In genomic region chr11:49824896-49825295, GRCm38 (mm10) we compare ENCODE assay signal across 9 mouse cellular contexts. TPM values are rescaled to one million over a fixed set of nuclear protein-coding genes. Genes with fewer than 3 reads are reported as not detected.
DNase-seq lines count a peak whose midpoint lies in the region; ATAC-seq and TF ChIP-seq lines count a peak whose summit lies in the region.
"Had no signal": no experiment of that assay in that cellular context is flagged by ENCODE, and none has a peak within 500 bp of the region (broad histone marks: within the 10 kb centered on the region; RNA-seq: fewer than 3 reads in every experiment).

No protein-coding gene starts in this region.

- no peaks in the 10 kb centered on the region for H3K36me3 ChIP-seq in kidney, adult 2 months (ENCODE audit: control insufficient read depth, insufficient read depth, low read length)
- peaks cover 11% of the 10 kb centered on the region; the same call in 1 of the 2 replicates for H3K36me3 ChIP-seq in kidney, embryonic 14.5 days (ENCODE audit: control insufficient read depth, insufficient read depth, low read length)
- H3K36me3 ChIP-seq in heart, adult 2 months (ENCODE audit: control insufficient read depth, insufficient read depth, low read length): no peaks in the 10 kb centered on the region
- no peaks in the 10 kb centered on the region for H3K36me3 ChIP-seq in liver, embryonic 14.5 days (replicated peaks; ENCODE audit: control insufficient read depth, insufficient read depth, low read depth)

- no peak overlapping the region for H3K9ac ChIP-seq in kidney, embryonic 14.5 days (ENCODE audit: low read depth, low read length)
- no peak overlapping the region for H3K9ac ChIP-seq in heart, adult 2 months (ENCODE audit: low read depth, low read length)
- no peak overlapping the region for H3K9ac ChIP-seq in liver, embryonic 14.5 days (replicated peaks)
- H3K9ac ChIP-seq: limb, embryonic 15.5 days had no signal

- H3K27ac ChIP-seq in kidney, adult 2 months (ENCODE audit: insufficient read depth, low read depth, low read length): no peak overlapping the region
- H3K27ac ChIP-seq in kidney, embryonic 14.5 days (ENCODE audit: low read depth, low read length): no peak overlapping the region
- H3K27ac ChIP-seq in heart, adult 2 months: no peak overlapping the region
- H3K27ac ChIP-seq in liver, embryonic 14.5 days: no peak overlapping the region
- H3K27ac ChIP-seq: limb, embryonic 15.5 days had no signal

- ATAC-seq in kidney, embryonic 14.5 days (ENCODE audit: low FRiP score, low TSS enrichment): no peak
- ATAC-seq in liver, embryonic 14.5 days (ENCODE audit: insufficient read depth): no peak

- no peaks in the 10 kb centered on the region for H3K9me3 ChIP-seq in kidney, embryonic 14.5 days (ENCODE audit: control insufficient read depth, low read length)
- no peaks in the 10 kb centered on the region for H3K9me3 ChIP-seq in liver, embryonic 14.5 days (ENCODE audit: control insufficient read depth, low read length)
- H3K9me3 ChIP-seq: limb, embryonic 15.5 days had no signal

- H3K27me3 ChIP-seq in kidney, adult 2 months (replicated peaks; ENCODE audit: control insufficient read depth, insufficient read depth, low read length): no peaks in the 10 kb centered on the region
- no peaks in the 10 kb centered on the region for H3K27me3 ChIP-seq in kidney, embryonic 14.5 days (ENCODE audit: control insufficient read depth, insufficient read depth, low read length)
- H3K27me3 ChIP-seq in heart, adult 2 months (ENCODE audit: control insufficient read depth, insufficient read depth, low read length): no peaks in the 10 kb centered on the region
- H3K27me3 ChIP-seq in liver, embryonic 14.5 days (ENCODE audit: control insufficient read depth, insufficient read depth, low read length): no peaks in the 10 kb centered on the region
- H3K27me3 ChIP-seq: limb, embryonic 15.5 days had no signal

- intact Hi-C loops in heart, adult 2 months (cut with DNase I): loop anchor here (5.0 kb wide), 2 partner anchors 42 to 98 kb away; no protein-coding TSS in a partner anchor

- TF ChIP-seq EP300 in heart, adult 2 months (IDR thresholded peaks at IDR 0.05; ENCODE audit: insufficient read depth, low read depth, low read length): no peak
- no peak for TF ChIP-seq EP300 in liver, embryonic 14.5 days (IDR thresholded peaks at IDR 0.05; ENCODE audit: low read depth)

- peak; percentile 97 for TF ChIP-seq CTCF in kidney, adult 2 months (conservative IDR thresholded peaks at IDR 0.05; ENCODE audit: insufficient read depth, insufficient read length, low read depth, low read length)
- TF ChIP-seq CTCF in heart, adult 2 months (IDR thresholded peaks at IDR 0.05): no peak; the same call in none of the 2 replicates
- TF ChIP-seq CTCF in liver, embryonic 14.5 days (IDR thresholded peaks at IDR 0.05; ENCODE audit: low read depth): peak; percentile 99

- H3K4me3 ChIP-seq in kidney, adult 2 months (ENCODE audit: insufficient read depth, low read depth, low read length): no peak overlapping the region
- no peak overlapping the region for H3K4me3 ChIP-seq in kidney, embryonic 14.5 days (ENCODE audit: low read length)
- no peak overlapping the region for H3K4me3 ChIP-seq in heart, adult 2 months
- H3K4me3 ChIP-seq in liver, embryonic 14.5 days (ENCODE audit: insufficient read depth in 1 of 2, low read depth in 2 of 2, low read length in 2 of 2): no peak overlapping the region
- H3K4me3 ChIP-seq: limb, embryonic 15.5 days had no signal

- DNase-seq in kidney, adult 2 months: peak; percentile 63
- DNase-seq in MN1 (ENCODE audit: low spot score): peak; percentile 57
- DNase-seq in cerebellum, postnatal 14 days: peak; percentile 48 to 73
- peak; percentile 58 to 87 for DNase-seq in heart, adult 2 months
- DNase-seq in liver, embryonic 14.5 days (ENCODE audit: low read depth in 3 of 3, low spot score in 3 of 3): no peak
- DNase-seq in right cerebral cortex, postnatal 14 days: peak; percentile 37
- DNase-seq in urinary bladder, postnatal 14 days (ENCODE audit: low spot score): peak; percentile 70

- no peaks in the 10 kb centered on the region for H3K79me2 ChIP-seq in heart, adult 2 months (replicated peaks; ENCODE audit: control insufficient read depth, insufficient read depth, low read length)

- WGBS in kidney, adult 2 months: 46% methylated on average over 2 of the region's 2 CpGs
- WGBS in kidney, embryonic 14.5 days: 54% methylated on average over 2 of the region's 2 CpGs
- 44% methylated on average over 2 of the region's 2 CpGs for WGBS in heart, adult 2 months
- 20% methylated on average over 2 of the region's 2 CpGs for WGBS in liver, embryonic 14.5 days (ENCODE audit: insufficient replicate concordance)

- TF ChIP-seq POLR2A in kidney, adult 2 months (IDR thresholded peaks at IDR 0.05; ENCODE audit: low read depth, low read length): no peak
- TF ChIP-seq POLR2A in heart, adult 2 months (IDR thresholded peaks at IDR 0.05; ENCODE audit: insufficient read depth, low read depth, low read length): no peak

- H3K4me1 ChIP-seq in kidney, adult 2 months (ENCODE audit: control insufficient read depth, insufficient read depth, low read length): no peaks in the 10 kb centered on the region
- H3K4me1 ChIP-seq in kidney, embryonic 14.5 days (ENCODE audit: control insufficient read depth, insufficient read depth, low read length): 0 out of 2 replicates have a peak, but pooled peaks cover 6% of the 10 kb centered on the region
- H3K4me1 ChIP-seq in heart, adult 2 months (ENCODE audit: control insufficient read depth, insufficient read depth, low read length): peaks cover 2% of the 10 kb centered on the region
- H3K4me1 ChIP-seq in liver, embryonic 14.5 days (replicated peaks; ENCODE audit: control insufficient read depth in 2 of 2, insufficient read depth in 2 of 2, low read length in 1 of 2): peaks cover 5 to 8% of the 10 kb centered on the region in 2 experiments; a peak in 3 of 4 replicates
- H3K4me1 ChIP-seq: limb, embryonic 15.5 days had no signal

- no peak overlapping the region for H3K4me2 ChIP-seq in kidney, embryonic 14.5 days (replicated peaks; ENCODE audit: low read depth, low read length)
- H3K4me2 ChIP-seq in liver, embryonic 14.5 days (ENCODE audit: low read depth): no peak overlapping the region
- H3K4me2 ChIP-seq: limb, embryonic 15.5 days had no signal

RNA-seq across cellular contexts. Expression of gene Mapk9, which starts 21.7 kb away (rescaled TPM):
- polyA plus RNA-seq in kidney, adult 2 months (2012; rRNA removed): 20.0 and 23.0 TPM in 2 replicates
- polyA plus RNA-seq in kidney, embryonic 14.5 days (2014; fragmentation: Nextera tagmentation; extraction: Ambion mirVana): 19.3 and 33.9 TPM in 2 replicates
- total RNA-seq in heart, adult 2 months (2021): 10 to 100 TPM; 39.3 to 40.8 TPM
- 17.3 and 32.5 TPM in 2 replicates for polyA plus RNA-seq in heart, adult 2 months (2012; rRNA removed)
- 8.1 and 11.9 TPM in 2 replicates for polyA plus RNA-seq in liver, embryonic 14.5 days (2012; rRNA removed)
- polyA plus RNA-seq in liver, embryonic 14.5 days (2014; fragmentation: Nextera tagmentation; extraction: Ambion mirVana): 18.5 and 20.2 TPM in 2 replicates

RNA-seq across cellular contexts. Expression of gene Gfpt2, which starts 30.9 kb away (rescaled TPM):
- 7.1 and 7.9 TPM in 2 replicates for polyA plus RNA-seq in kidney, adult 2 months (2012; rRNA removed)
- 8.1 and 12.6 TPM in 2 replicates for polyA plus RNA-seq in kidney, embryonic 14.5 days (2014; fragmentation: Nextera tagmentation; extraction: Ambion mirVana)
- total RNA-seq in heart, adult 2 months (2021): 10 to 100 TPM; 11.8 to 13.8 TPM
- 14.0 and 26.9 TPM in 2 replicates for polyA plus RNA-seq in heart, adult 2 months (2012; rRNA removed)
- 0.39 TPM in 2 replicates for polyA plus RNA-seq in liver, embryonic 14.5 days (2012; rRNA removed)
- polyA plus RNA-seq in liver, embryonic 14.5 days (2014; fragmentation: Nextera tagmentation; extraction: Ambion mirVana): 0.39 and 0.90 TPM in 2 replicates

Comparison
In these comparisons a context has a peak if more than half of its experiments do, and no peak if none do; other contexts are left out.
1. DNase-seq: peak in kidney, adult 2 months (single experiment), MN1 (single experiment), cerebellum, postnatal 14 days (2 of 2), heart, adult 2 months (2 of 2), right cerebral cortex, postnatal 14 days (single experiment) and urinary bladder, postnatal 14 days (single experiment); none in liver, embryonic 14.5 days (0 of 3).